Mouse (Mus musculus): ENCODE measurements around the gene Bmpr1a. TPM values are rescaled to one million over a fixed set of nuclear protein-coding genes. Genes with fewer than 3 reads are reported as not detected.
"Not testable (repeated sequence)": the region's sequence is repeated elsewhere in the genome, so short reads cannot be mapped to it uniquely, and the experiment has no call there.

Gene Bmpr1a
- total RNA-seq, 2 experiments from 2014 or later, result 58.6 to 74.3 TPM

GRCm38 (mm10) chr14:34451872-34452271 lies 51.3 kb downstream of the Bmpr1a start:
- DNase-seq, result no peak

GRCm38 (mm10) chr14:34450451-34450850 lies 52.7 kb downstream of the Bmpr1a start:
- no peak for DNase-seq

- peak in 1 of 2 experiments; percentile 15 for DNase-seq
Measured at GRCm38 (mm10) chr14:34449807-34450206, 53.3 kb downstream of the Bmpr1a start.

- no peak for DNase-seq
Measured at GRCm38 (mm10) chr14:34448398-34448797, 54.7 kb downstream of the Bmpr1a start.

- DNase-seq, result peak; percentile 15 to 38
Measured at GRCm38 (mm10) chr14:34447659-34448058, 55.5 kb downstream of the Bmpr1a start.

- DNase-seq, result no peak
Measured at GRCm38 (mm10) chr14:34446624-34447023, 56.5 kb downstream of the Bmpr1a start.

GRCm38 (mm10) chr14:34445348-34445747 lies 57.8 kb downstream of the Bmpr1a start:
- no peak for DNase-seq

GRCm38 (mm10) chr14:34444924-34445323 lies 58.2 kb downstream of the Bmpr1a start:
- DNase-seq, result no peak

- DNase-seq, result peak; percentile 15 to 39
Measured at GRCm38 (mm10) chr14:34444368-34444767, 58.8 kb downstream of the Bmpr1a start.

GRCm38 (mm10) chr14:34442531-34442930 lies 60.6 kb downstream of the Bmpr1a start:
- DNase-seq, result no peak

GRCm38 (mm10) chr14:34440526-34441066 lies 62.5 kb downstream of the Bmpr1a start:
- DNase-seq, result no peak

GRCm38 (mm10) chr14:34429069-34429468 lies 74.1 kb downstream of the Bmpr1a start:
- no peak for DNase-seq

- DNase-seq, result no peak
Measured at GRCm38 (mm10) chr14:34428274-34428673, 74.9 kb downstream of the Bmpr1a start.

- no peak for DNase-seq
Measured at GRCm38 (mm10) chr14:34421078-34421477, 82.1 kb downstream of the Bmpr1a start.

- DNase-seq, result no peak
Measured at GRCm38 (mm10) chr14:34417501-34417900, 85.6 kb downstream of the Bmpr1a start.

- not testable (repeated sequence) for DNase-seq
Measured at GRCm38 (mm10) chr14:34416946-34417345, 86.2 kb downstream of the Bmpr1a start.

GRCm38 (mm10) chr14:34412164-34412896 lies 90.8 kb downstream of the Bmpr1a start:
- no peak for DNase-seq

GRCm38 (mm10) chr14:34410716-34411115 lies 92.4 kb downstream of the Bmpr1a start:
- DNase-seq, result no peak

- DNase-seq, result no peak
Measured at GRCm38 (mm10) chr14:34403424-34403823, 99.7 kb downstream of the Bmpr1a start.

- peak; percentile 61 to 69 for DNase-seq
Measured at GRCm38 (mm10) chr14:34402871-34403270, 100.3 kb downstream of the Bmpr1a start.

GRCm38 (mm10) chr14:34401135-34401534 lies 102.0 kb downstream of the Bmpr1a start:
- DNase-seq, result peak; percentile 85

- DNase-seq, result no peak
Measured at GRCm38 (mm10) chr14:34400021-34400420, 103.1 kb downstream of the Bmpr1a start.

- no peak for DNase-seq
Measured at GRCm38 (mm10) chr14:34399301-34399700, 103.8 kb downstream of the Bmpr1a start.

- DNase-seq, result no peak
Measured at GRCm38 (mm10) chr14:34398901-34399300, 104.2 kb downstream of the Bmpr1a start.

All from adrenal gland, postnatal 36 days (tissue).